Mouse (Mus musculus) forebrain, embryonic 16.5 days (tissue): Measurements from ENCODE around the gene Mkrn2. TPM values are rescaled to one million over a fixed set of nuclear protein-coding genes. Genes with fewer than 3 reads are reported as not detected.

Experiments used
- ATAC-seq: fragments of 200-750 bp; cut with Nextera tagmentation; 2 replicates; pipeline ENCODE4 v1.8.0; 2017; ENCODE audit warnings: mild to moderate bottlenecking, moderate library complexity
- H3K27ac ChIP-seq: fragments of 300-500 bp; sonication (generic); 2 replicates; pipeline ENCODE4 v1.5.1; 2014; ENCODE audit warnings: low read length, control low read depth
- H3K27me3 ChIP-seq: fragments of 300-500 bp; sonication (generic); replicated peaks from 2 replicates; pipeline ENCODE4 v1.6.1; 2014; ENCODE audit warnings: low read length; ENCODE audit not compliant: control insufficient read depth, insufficient read depth
- H3K36me3 ChIP-seq: fragments of 300-500 bp; sonication (generic); 2 replicates; pipeline ENCODE4 v1.6.1; 2014; ENCODE audit not compliant: control insufficient read depth, insufficient read depth
- H3K4me1 ChIP-seq: fragments of 300-500 bp; sonication (generic); replicated peaks from 2 replicates; pipeline ENCODE4 v1.6.1; 2014; ENCODE audit warnings: low read length; ENCODE audit not compliant: control insufficient read depth, insufficient read depth
- H3K4me2 ChIP-seq: fragments of 300-500 bp; sonication (generic); 2 replicates; pipeline ENCODE4 v1.6.1; 2014; ENCODE audit warnings: mild to moderate bottlenecking, low read length, control low read depth
- H3K4me3 ChIP-seq: fragments of 300-500 bp; sonication (generic); replicated peaks from 2 replicates; pipeline ENCODE4 v1.5.1; 2014; ENCODE audit warnings: mild to moderate bottlenecking, low read length, control low read depth
- H3K9ac ChIP-seq: fragments of 300-500 bp; sonication (generic); replicated peaks from 2 replicates; pipeline ENCODE4 v1.6.1; 2014; ENCODE audit warnings: low read depth, low read length, control low read depth
- H3K9me3 ChIP-seq: fragments of 300-500 bp; sonication (generic); 2 replicates; pipeline ENCODE4 v1.6.1; 2016; ENCODE audit warnings: low read length; ENCODE audit not compliant: control insufficient read depth
- WGBS: fragments of 180-500 bp; shearing (Covaris S2); extraction: QIAGEN DNeasy Blood & Tissue Kit; methylation state at CpG from one replicate; pipeline ENCODE4 v1.1.7; 2014; 5-methylcytosine and 5-hydroxymethylcytosine counted together
- polyA plus RNA-seq: library from polyadenylated mRNA; unstranded; fragments of >200 nt; fragmentation: Nextera tagmentation; extraction: Ambion mirVana; gene quantifications from 2 replicates; pipeline ENCODE4 v1.2.1, GENCODE M21; 2015

The Mkrn2 gene
- polyA plus RNA-seq, 1 experiment from 2014 or later = 42.7 TPM

DNA sequence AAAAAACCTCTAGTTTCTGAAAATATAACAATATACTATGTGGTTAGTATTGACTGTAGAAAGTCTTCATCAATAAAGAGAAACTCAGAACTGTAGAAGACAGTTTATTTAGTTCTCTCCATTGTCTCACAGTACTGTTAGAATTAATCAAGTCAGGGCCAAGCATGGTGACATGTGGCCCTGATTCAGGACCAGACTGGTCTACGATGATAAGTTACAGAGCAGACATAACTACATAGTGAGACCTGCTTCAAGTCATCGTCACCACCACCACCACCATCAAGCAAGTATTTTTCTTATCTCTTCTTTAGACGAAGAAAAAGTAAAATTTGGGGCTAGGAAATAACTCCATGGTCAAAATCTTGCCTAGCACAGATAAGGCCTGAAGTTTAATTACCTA, 62.6 kb downstream of the Mkrn2 start:
- Histone ChIP-seq H3K36me3 (0 out of 2 replicates have a peak, but pooled peaks cover 2% of the 10 kb centered on the region), H3K4me1 (no peaks in the 10 kb centered on the region), H3K9me3 (no peaks in the 10 kb centered on the region), H3K27ac (no peak overlapping the region), H3K27me3 (no peaks in the 10 kb centered on the region), H3K4me3 (no peak overlapping the region), H3K4me2 (no peak overlapping the region), H3K9ac (no peak overlapping the region)
- 97% methylated on average over 3 of the region's 3 CpGs for WGBS
- ATAC-seq = no peak

DNA sequence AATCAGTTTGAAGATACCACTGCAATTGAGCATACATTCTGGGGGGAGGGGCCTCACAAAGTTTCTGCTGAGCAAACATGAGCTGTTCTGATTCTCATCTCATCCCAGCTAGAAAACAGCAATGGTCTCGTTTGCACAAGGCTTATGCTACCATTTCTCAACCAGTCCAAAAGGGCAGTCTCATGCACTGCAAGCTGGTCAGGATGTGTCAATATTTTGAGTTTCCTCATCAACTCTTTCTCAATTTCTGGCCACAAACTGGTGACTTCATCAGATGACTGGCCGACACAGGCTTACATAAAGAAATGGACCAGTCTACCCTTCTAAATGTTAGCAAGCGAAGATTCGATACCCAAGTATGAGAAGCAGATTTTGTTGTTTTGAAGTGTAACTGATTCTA, 64.9 kb downstream of the Mkrn2 start:
- 82% methylated on average over 4 of the region's 4 CpGs for WGBS
- Histone ChIP-seq H3K4me3 (no peak overlapping the region), H3K4me1 (no peaks in the 10 kb centered on the region; the same call in 1 of the 2 replicates), H3K9ac (no peak overlapping the region), H3K9me3 (no peaks in the 10 kb centered on the region), H3K27me3 (no peaks in the 10 kb centered on the region), H3K36me3 (0 out of 2 replicates have a peak, but pooled peaks cover 2% of the 10 kb centered on the region), H3K4me2 (no peak overlapping the region), H3K27ac (no peak overlapping the region)
- no peak for ATAC-seq

Other genes with a start within 250 kb of the Mkrn2 start
- gene Pparg, start 241.0 kb upstream of the Mkrn2 start, polyA plus RNA-seq = 0.15 and 0.22 TPM in 2 replicates
- 42.8 and 44.2 TPM in 2 replicates for gene Tsen2, start 57.2 kb upstream of the Mkrn2 start, polyA plus RNA-seq
- 0.47 and 0.67 TPM in 2 replicates for gene Mkrn2os, start 9.3 kb upstream of the Mkrn2 start, polyA plus RNA-seq
- gene Raf1, start 74.7 kb downstream of the Mkrn2 start, polyA plus RNA-seq = 158 and 160 TPM in 2 replicates
- gene Tmem40, start 160.5 kb downstream of the Mkrn2 start, polyA plus RNA-seq = 0.91 TPM in 1 of 2 replicates, not detected in the other
- gene Cand2, start 172.6 kb downstream of the Mkrn2 start, polyA plus RNA-seq = 16.7 and 17.9 TPM in 2 replicates
- 1,104 and 1,269 TPM in 2 replicates for gene Rpl32, start 206.8 kb downstream of the Mkrn2 start, polyA plus RNA-seq
- gene Efcab12, start 236.5 kb downstream of the Mkrn2 start, polyA plus RNA-seq = 1.4 and 1.8 TPM in 2 replicates